Mouse (Mus musculus): ENCODE data around the gene Rarres2.

Gene Rarres2

GRCm38 (mm10) chr6:48579215-48579648 lies 6.6 kb upstream of the Rarres2 start:
- no peak for DNase-seq

- no peak for DNase-seq
Observed at GRCm38 (mm10) chr6:48578736-48579135, 6.1 kb upstream of the Rarres2 start.

GRCm38 (mm10) chr6:48573981-48574380 lies 1.4 kb upstream of the Rarres2 start:
- no peak for DNase-seq

- DNase-seq, result peak; percentile 34
Observed at GRCm38 (mm10) chr6:48573280-48573679, 691 bp upstream of the Rarres2 start.

GRCm38 (mm10) chr6:48572014-48572413 lies 575 bp downstream of the Rarres2 start:
- DNase-seq, result no peak

GRCm38 (mm10) chr6:48569065-48569807 lies 3.4 kb downstream of the Rarres2 start:
- DNase-seq, result no peak

- peak; percentile 77 for DNase-seq
Observed at GRCm38 (mm10) chr6:48568036-48568984, 4.3 kb downstream of the Rarres2 start.

- peak; percentile 90 for DNase-seq
Observed at GRCm38 (mm10) chr6:48566312-48566711, 6.3 kb downstream of the Rarres2 start.

GRCm38 (mm10) chr6:48565693-48566310 lies 6.8 kb downstream of the Rarres2 start:
- no peak for DNase-seq

- DNase-seq, result no peak
Observed at GRCm38 (mm10) chr6:48555956-48556355, 16.6 kb downstream of the Rarres2 start.

- no peak for DNase-seq
Observed at GRCm38 (mm10) chr6:48555104-48555890, 17.3 kb downstream of the Rarres2 start.

- peak; percentile 98 for DNase-seq
Observed at GRCm38 (mm10) chr6:48554280-48555103, 18.1 kb downstream of the Rarres2 start, which contains the start of gene Lrrc61. Lrrc61 (plus strand) TSS chr6:48554796.

GRCm38 (mm10) chr6:48553819-48554218 lies 18.8 kb downstream of the Rarres2 start:
- DNase-seq, result no peak

GRCm38 (mm10) chr6:48552918-48553317 lies 19.7 kb downstream of the Rarres2 start:
- DNase-seq, result no peak

GRCm38 (mm10) chr6:48548314-48548713 lies 24.3 kb downstream of the Rarres2 start:
- DNase-seq, result no peak

- no peak for DNase-seq
Observed at GRCm38 (mm10) chr6:48546858-48547257, 25.7 kb downstream of the Rarres2 start.

GRCm38 (mm10) chr6:48546271-48546670 lies 26.3 kb downstream of the Rarres2 start:
- DNase-seq, result peak; percentile 62

GRCm38 (mm10) chr6:48545251-48545650 lies 27.3 kb downstream of the Rarres2 start:
- DNase-seq, result no peak

GRCm38 (mm10) chr6:48542631-48543030 lies 30.0 kb downstream of the Rarres2 start:
- DNase-seq, result no peak

GRCm38 (mm10) chr6:48541560-48542450 lies 30.8 kb downstream of the Rarres2 start:
- DNase-seq, result peak; percentile 29
